Mouse (Mus musculus) kidney, adult 2 months (tissue): ENCODE data around the gene Ubn1. TPM values are rescaled to one million over a fixed set of nuclear protein-coding genes. Genes with fewer than 3 reads are reported as not detected.

Experiments used
- DNase-seq: peaks from one replicate; pipeline ENCODE4 v3.0.0; 2021
- H3K27ac ChIP-seq: fragments of 200-500 bp; 2 replicates; pipeline ENCODE4 v1.5.1; 2012; ENCODE audit warnings: low read depth, low read length, control low read depth, inconsistent platforms; ENCODE audit not compliant: insufficient read depth
- H3K27me3 ChIP-seq: fragments of 200-500 bp; replicated peaks from 2 replicates; pipeline ENCODE4 v1.6.1; 2012; ENCODE audit warnings: mild to moderate bottlenecking, moderate library complexity, low read length, inconsistent platforms; ENCODE audit not compliant: control insufficient read depth, insufficient read depth
- H3K36me3 ChIP-seq: fragments of 200-500 bp; 2 replicates; pipeline ENCODE4 v1.6.1; 2012; ENCODE audit warnings: mild to moderate bottlenecking, moderate library complexity, low read length, inconsistent platforms; ENCODE audit not compliant: control insufficient read depth, insufficient read depth
- H3K4me1 ChIP-seq: fragments of 200-500 bp; 2 replicates; pipeline ENCODE4 v1.6.1; 2011; ENCODE audit warnings: low read length; ENCODE audit not compliant: control insufficient read depth, insufficient read depth
- H3K4me3 ChIP-seq: fragments of 200-500 bp; 2 replicates; pipeline ENCODE4 v1.5.1; 2011; ENCODE audit warnings: mild to moderate bottlenecking, low read depth, low read length, control low read depth; ENCODE audit not compliant: insufficient read depth
- CTCF ChIP-seq: fragments of 200-500 bp; conservative IDR thresholded peaks from 2 replicates; pipeline ENCODE4 v1.5.1; 2011; ENCODE audit warnings: low read depth, mild to moderate bottlenecking, control low read depth, low read length, moderate library complexity, mixed read lengths; ENCODE audit not compliant: insufficient read depth, insufficient read length
- POLR2A ChIP-seq: fragments of 200-500 bp; IDR thresholded peaks from one replicate; pipeline ENCODE4 v1.6.1; 2011; ENCODE audit warnings: low read depth, low read length, control low read depth
- WGBS: fragments of 180-500 bp; shearing (Covaris S2); methylation state at CpG from one replicate; pipeline ENCODE4 v1.1.7; 2018; 5-methylcytosine and 5-hydroxymethylcytosine counted together
- polyA plus RNA-seq: library from polyadenylated mRNA; depleted of rRNA; stranded (reverse); fragments of >200 nt; gene quantifications from 2 replicates; pipeline ENCODE4 v1.2.3, GENCODE M21; 2012

Ubn1 gene
- polyA plus RNA-seq, 1 experiment: 22.9 TPM

DNA sequence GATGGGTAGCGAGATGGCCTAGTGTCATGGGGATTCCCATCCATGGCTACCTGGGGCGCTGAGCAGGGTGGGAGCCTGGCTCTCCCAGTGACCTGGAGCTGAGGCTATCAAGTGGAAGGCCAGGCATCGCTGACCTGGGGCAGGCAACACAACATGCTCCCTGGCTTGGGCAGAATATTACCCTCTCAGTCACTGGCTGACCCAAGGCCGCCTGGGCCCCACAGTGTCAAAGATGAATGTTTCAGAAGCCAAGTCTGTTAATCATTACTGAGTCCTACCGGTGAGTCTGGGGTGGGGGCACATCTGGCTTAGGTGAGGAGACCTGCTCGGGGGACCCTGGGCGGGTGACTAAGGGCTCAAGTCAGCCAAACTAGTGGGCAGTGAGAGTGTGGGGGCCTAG, 60.0 kb downstream of the Ubn1 start:
- no peaks in the 10 kb centered on the region for H3K27me3 ChIP-seq
- TF ChIP-seq POLR2A: no peak
- no peak for TF ChIP-seq CTCF
- H3K4me3 ChIP-seq: no peak overlapping the region
- H3K36me3 ChIP-seq: no peaks in the 10 kb centered on the region
- DNase-seq: peak; percentile 45
- 50% methylated on average over 7 of the region's 7 CpGs for WGBS
- H3K27ac ChIP-seq: no peak overlapping the region
- no peaks in the 10 kb centered on the region for H3K4me1 ChIP-seq

DNA sequence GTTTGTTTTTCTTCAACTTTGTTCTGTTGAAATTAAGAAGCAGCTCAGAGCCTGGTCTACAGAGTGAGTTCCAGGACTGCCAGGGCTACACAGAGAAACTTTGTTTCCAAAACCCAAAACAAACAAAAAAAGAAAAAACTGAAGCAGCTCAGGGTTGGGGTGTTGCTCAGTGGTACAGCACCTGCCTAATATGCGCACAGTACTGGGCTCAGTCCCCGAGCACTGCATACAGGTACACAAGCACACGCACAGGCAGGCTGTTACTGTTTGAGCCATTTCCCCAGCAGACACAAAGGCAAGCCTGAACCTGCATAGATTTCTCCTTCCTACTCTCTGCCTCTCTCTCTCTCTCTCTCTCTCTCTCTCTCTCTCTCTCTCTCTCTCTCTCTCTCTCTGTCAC, 61.2 kb downstream of the Ubn1 start:
- WGBS: 85% methylated on average over 3 of the region's 3 CpGs
- Histone ChIP-seq H3K36me3 (no peaks in the 10 kb centered on the region), H3K27ac (no peak overlapping the region), H3K27me3 (no peaks in the 10 kb centered on the region), H3K4me3 (no peak overlapping the region), H3K4me1 (no peaks in the 10 kb centered on the region)
- no peak for DNase-seq
- TF ChIP-seq CTCF: no peak
- no peak for TF ChIP-seq POLR2A

DNA sequence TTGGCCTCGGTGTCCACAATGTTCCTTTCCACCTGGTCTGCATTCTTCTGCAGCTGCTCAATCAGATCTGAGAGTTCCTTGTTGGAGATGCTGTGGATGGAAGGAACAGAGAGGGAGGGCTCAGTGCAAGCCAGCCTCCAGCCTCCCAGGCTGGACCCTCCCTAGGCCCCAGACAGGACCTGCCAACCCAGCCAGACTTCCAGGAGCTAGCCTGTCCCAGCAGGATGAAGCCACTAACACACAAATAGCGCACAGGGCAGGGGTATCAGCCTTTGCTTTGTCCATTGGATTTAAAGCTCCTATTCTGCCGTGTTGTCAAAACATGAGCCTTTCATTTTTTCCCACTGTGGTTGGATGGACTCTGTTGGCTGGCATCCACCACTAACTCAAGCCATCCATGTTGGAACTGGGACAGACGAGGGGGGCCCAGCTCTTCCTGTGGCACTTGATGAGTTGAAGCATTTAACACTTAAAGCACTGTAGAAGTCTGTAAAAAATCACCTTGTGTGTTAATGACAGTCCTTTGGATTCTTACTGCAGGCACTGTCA, 63.2 kb downstream of the Ubn1 start:
- Histone ChIP-seq H3K4me3 (no peak overlapping the region), H3K4me1 (no peaks in the 10 kb centered on the region), H3K27me3 (no peaks in the 10 kb centered on the region), H3K36me3 (no peaks in the 10 kb centered on the region), H3K27ac (no peak overlapping the region)
- peak; percentile 6 for DNase-seq
- 57% methylated on average over 4 of the region's 4 CpGs for WGBS
- TF ChIP-seq POLR2A (no peak), CTCF (no peak)

DNA sequence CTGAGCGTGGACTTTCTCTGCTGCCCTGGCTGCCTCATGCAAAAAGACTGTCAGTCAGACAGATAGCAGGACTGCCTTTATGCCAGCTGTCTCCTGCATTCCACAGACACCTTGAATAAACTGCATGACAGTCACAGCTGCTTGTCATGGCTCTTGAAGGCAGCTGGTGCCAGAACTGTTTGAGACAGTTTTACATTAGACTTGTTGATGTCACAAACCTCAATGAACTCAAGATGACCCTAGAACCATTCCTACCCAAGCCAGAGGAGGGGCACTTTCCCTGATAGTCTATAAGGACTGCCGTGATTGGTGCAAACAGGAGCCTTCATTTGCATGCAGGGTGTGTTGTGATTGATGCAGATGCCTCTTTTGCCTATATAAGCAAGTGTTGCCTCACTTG, 63.7 kb downstream of the Ubn1 start:
- H3K27ac ChIP-seq: no peak overlapping the region
- no peak for DNase-seq
- H3K4me3 ChIP-seq: no peak overlapping the region
- TF ChIP-seq CTCF (no peak), POLR2A (no peak)
- no peaks in the 10 kb centered on the region for H3K4me1 ChIP-seq
- 86% methylated on average over 2 of the region's 2 CpGs for WGBS
- H3K27me3 ChIP-seq: no peaks in the 10 kb centered on the region
- H3K36me3 ChIP-seq: no peaks in the 10 kb centered on the region

GRCm38 (mm10) chr16:5119385-5119784, 69.5 kb downstream of the Ubn1 start:
- H3K4me3 ChIP-seq: no peak overlapping the region
- no peaks in the 10 kb centered on the region for H3K27me3 ChIP-seq
- 44% methylated on average over 4 of the region's 4 CpGs for WGBS
- TF ChIP-seq POLR2A: no peak
- no peak overlapping the region for H3K27ac ChIP-seq
- H3K4me1 ChIP-seq: no peaks in the 10 kb centered on the region
- peak; percentile 13 for DNase-seq
- H3K36me3 ChIP-seq: no peaks in the 10 kb centered on the region

GRCm38 (mm10) chr16:5119845-5120244, 70.0 kb downstream of the Ubn1 start:
- Histone ChIP-seq H3K4me3 (no peak overlapping the region), H3K27me3 (no peaks in the 10 kb centered on the region), H3K36me3 (no peaks in the 10 kb centered on the region), H3K4me1 (no peaks in the 10 kb centered on the region), H3K27ac (no peak overlapping the region)
- WGBS: 72% methylated on average over 4 of the region's 4 CpGs
- no peak for DNase-seq
- TF ChIP-seq CTCF: no peak
- TF ChIP-seq POLR2A: no peak

GRCm38 (mm10) chr16:5123476-5123875, 73.6 kb downstream of the Ubn1 start:
- WGBS: 77% methylated on average over 6 of the region's 6 CpGs
- H3K36me3 ChIP-seq: no peaks in the 10 kb centered on the region

GRCm38 (mm10) chr16:5130196-5130595, 80.3 kb downstream of the Ubn1 start:
- Histone ChIP-seq H3K4me3 (no peak overlapping the region), H3K4me1 (no peaks in the 10 kb centered on the region; the same call in 1 of the 2 replicates), H3K27ac (no peak overlapping the region), H3K27me3 (no peaks in the 10 kb centered on the region), H3K36me3 (no peaks in the 10 kb centered on the region)
- TF ChIP-seq CTCF (no peak), POLR2A (no peak)
- DNase-seq: no peak
- WGBS: 41% methylated on average over 2 of the region's 2 CpGs

More at GRCm38 (mm10) chr16:5123476-5123875, 73.6 kb downstream of the Ubn1 start:
- Histone ChIP-seq H3K4me1 (no peaks in the 10 kb centered on the region), H3K4me3 (no peak overlapping the region), H3K27ac (no peak overlapping the region), H3K27me3 (no peaks in the 10 kb centered on the region)
- DNase-seq: no peak
- TF ChIP-seq CTCF (no peak), POLR2A (no peak)
